Mouse (Mus musculus) layer of hippocampus, adult 9-11 months (tissue): Measurements from ENCODE around the gene Egr4.

ENCODE experiments used
- DNase-seq: peaks from one replicate; pipeline ENCODE4 v3.0.0; 2022

The Egr4 gene

DNA sequence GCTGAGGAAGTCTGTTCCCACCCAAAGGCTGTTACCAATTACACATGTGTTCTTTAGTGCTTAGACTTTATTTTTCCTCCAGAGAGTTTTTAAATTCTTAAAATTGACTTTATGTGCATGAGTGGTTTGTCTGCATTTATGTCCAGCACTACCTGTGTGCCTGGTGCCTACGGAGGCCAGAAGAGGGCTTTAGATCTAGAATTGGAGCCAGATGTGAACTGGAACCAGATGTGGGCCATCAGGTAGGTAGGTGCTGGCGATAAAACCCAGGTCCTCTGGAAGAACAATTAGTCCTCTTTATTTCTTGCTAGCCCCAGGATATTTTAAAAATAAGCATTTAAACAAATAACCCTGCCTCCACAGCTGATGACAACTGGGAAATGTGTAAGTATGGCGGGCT is 21.8 kb downstream of the Egr4 start:
- DNase-seq: no peak

DNA sequence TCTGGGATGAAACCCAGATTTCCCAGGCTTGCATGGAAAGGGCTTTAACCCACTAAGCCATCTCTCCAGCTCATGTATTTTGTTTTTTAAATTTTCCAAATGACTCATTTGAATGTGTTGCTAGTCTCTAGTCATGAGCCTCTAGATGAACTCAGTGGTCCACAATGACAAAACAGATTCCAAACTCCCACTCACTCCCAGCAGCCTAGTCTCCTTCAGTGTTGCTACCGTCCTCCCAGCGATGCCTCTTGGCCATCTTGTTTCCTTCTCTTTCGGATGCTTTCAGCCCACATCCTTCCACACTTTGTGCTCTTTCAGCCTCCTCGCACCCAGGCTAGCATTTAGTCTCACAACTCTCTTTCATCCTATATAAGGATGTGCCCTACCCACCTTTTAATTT is 23.1 kb downstream of the Egr4 start:
- DNase-seq: no peak

DNA sequence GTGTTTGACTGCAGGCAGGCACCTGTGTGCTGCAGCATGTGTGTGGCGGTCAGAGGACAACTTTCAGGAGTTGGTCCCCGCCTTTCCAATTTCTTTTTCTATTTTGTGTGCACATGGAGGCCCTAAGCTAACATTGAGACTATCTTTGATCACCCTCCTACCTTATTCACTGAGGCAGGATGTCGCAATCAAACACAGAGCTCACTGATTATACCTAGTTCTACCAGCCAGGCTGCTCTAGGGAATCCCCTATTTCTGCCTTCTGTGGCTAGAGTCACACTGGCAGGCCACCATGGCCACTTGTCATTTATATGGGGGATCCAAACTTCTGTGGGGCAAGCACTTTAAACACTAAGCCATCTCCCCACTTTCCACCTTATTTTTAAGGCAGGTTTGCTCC is 23.7 kb downstream of the Egr4 start:
- DNase-seq: no peak

DNA sequence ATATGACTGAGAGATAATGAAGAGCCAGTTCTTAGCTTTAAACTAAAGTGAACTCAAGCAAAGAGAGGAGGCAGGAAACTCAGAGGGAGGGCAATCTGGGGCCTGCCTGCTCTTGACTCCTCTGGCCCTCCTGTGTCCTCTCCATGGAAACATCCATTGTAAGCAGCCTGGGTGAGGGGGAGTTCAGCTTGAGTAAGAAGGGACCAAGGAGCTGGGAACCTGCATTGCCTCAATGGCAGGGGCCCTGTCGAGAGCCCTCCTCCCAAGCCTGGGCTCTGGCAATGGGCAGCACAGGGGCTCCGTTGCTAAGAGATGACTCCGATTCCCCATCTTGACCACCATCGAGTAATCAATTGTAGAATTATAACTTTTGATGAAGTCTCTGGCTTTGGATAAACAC is 24.9 kb downstream of the Egr4 start:
- DNase-seq: no peak

DNA sequence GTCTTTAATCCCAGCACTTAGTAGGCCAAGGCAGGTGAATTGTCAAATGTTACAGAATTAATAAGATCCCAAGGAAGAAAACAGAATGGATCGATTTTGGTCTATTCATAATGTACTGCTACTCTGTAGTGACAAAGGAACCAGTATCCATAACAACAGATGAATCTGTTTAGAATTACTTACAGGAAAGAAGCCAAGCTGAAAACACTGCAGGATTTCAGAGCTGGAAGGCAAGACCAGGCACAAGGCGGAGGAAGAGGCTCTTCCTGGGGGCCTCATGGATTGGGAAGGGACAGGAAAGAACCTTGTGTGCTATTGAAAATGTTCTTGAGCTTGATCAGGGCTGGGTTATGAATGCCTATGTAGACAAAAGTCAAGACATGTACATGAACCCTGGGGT is 27.7 kb downstream of the Egr4 start:
- no peak for DNase-seq

DNA sequence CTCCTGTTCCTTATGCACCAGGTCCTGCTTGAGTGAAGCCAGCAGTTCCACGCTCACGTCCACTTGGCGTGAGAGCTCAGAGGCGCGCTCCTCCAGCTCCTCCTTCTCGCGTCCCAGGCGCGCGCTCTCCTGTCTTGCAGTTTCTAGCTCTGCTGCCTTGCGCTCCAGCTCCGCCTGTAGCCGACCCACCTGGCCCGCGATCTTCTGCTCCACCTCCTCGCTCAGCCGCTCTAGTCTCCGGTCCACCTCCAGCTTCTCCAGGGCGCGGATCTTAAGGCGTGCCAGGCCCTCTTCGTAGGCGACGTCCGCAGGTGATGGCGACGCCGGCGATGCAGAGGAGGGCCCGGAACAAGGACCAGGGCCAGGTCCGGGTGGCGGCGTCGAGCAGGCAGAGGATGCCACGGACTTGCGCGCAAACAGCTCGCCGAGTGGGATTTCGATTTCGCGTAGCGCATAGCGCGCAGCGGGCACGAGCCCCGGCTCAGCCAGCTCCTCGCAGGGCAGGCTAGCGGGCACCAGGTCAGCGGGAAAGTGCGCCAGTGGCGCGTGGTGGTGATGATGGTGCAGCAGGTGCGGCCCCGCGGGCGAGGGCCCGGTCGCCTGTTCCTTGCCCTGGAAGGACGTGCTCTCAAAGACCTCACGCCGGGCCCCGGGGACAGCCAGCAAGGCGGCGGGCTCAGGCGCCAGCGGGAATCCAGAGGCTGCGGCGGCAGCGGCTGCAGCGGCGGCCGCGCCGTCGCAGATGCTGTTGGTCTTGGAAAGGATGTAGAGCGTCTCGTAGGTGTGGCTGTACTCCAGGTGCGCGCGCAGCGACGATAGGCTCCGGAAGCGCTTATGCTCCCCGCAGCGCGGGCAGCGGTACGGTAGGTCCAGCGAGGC is 29.3 kb downstream of the Egr4 start:
- DNase-seq: no peak

DNA sequence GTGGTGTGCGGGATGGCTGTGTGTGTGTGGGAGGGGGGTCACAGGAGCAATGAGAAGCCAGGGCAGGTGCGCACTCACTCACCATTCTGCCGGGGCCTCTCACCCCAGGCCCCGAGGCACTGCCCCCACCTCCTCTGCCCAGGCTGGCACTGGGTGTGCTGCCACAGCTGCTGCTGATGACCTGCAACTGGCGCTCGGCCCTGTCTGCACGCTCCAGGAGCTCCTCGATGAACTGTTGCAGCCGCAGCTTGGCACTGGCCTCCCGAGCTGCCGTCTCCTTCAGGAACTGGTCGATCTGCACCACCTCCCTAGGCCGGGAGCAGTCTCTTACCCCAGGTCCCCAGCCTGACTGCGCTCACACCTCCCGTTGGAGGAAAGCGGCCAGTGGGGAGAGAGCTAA is 32.7 kb downstream of the Egr4 start:
- no peak for DNase-seq

DNA sequence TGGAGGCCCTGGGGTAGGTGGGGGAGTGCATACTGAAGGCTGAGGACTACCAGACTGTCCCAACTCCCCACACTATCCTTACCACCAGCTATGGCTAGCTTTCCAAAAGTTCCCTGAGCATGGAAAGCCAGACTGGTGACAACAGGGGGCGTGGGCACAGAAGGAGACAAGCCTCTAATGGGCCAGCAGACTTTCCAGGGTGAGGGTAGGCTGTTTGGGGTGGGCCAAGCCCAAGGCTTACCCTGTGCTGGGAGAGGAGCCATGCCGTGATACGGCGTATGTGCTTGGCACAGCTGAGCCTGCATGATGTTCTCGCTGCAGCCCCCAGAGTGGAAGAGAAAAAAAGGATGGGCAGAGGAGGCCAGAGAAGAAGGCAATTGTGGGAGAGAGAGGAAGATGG is 33.4 kb downstream of the Egr4 start:
- DNase-seq: peak; percentile 69

DNA sequence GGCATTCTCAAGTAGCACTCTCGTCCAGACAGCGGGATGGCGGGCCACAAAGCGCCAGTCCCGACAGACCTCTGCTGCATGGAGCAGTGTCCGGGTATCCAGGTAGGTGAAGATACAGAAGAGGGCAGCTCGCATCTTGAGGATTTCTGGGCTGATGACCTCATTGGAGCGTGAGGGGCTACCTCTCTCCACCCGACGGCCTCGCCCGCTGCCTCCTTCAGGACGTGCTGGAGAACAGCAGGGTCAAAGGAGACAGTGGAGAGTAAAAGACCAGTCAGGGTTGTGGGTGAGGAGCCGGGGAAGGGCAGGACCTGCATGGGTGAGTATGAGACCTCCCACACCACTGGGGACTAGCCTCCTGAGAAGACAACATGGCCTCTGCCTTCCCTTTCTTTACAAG is 35.0 kb downstream of the Egr4 start:
- DNase-seq: no peak

DNA sequence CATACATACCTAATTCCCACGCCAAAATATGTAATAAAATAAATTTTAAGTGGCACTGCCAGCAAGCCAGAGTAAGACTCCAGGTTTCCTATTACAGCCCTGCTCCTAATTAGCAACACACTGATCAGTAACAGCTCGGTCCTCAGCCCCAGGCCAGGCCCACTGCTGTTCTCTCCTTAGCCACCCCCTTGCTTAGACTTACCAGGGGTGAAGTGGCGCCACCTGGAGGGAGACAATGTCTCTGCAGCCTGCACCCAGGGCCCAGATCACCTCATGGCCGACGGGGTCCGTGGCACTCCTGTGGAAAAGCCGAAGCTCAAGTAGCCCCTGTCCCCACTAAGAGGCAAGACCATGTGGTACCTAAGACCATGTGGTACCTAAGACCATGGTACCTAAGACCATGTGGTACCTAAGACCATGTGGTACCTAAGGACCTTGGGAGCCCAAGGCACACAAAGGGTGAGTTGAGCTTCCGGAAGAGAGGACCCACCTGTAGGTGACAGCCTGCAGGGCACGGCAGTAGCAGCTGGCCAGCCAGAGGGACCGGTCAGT is 35.9 kb downstream of the Egr4 start:
- no peak for DNase-seq

DNA sequence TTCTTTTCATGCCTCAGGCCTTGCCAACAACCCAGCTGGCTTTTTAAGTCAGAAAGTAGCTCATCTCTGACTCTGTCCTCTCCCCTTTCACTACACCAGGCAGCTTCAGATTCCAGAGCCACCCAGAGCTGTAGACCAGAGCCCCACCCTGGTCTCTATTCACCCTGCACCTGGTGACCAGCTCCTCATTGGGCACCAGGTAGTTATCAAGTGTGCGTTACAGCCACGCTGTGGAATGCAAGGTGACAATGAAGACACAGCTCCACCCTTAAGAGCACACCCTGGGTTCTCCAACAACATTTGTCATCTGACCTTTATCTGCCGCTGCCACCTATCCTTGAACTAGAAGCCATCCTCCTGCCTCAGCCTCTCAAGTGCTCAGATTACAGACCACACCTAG is 37.8 kb downstream of the Egr4 start:
- no peak for DNase-seq

DNA sequence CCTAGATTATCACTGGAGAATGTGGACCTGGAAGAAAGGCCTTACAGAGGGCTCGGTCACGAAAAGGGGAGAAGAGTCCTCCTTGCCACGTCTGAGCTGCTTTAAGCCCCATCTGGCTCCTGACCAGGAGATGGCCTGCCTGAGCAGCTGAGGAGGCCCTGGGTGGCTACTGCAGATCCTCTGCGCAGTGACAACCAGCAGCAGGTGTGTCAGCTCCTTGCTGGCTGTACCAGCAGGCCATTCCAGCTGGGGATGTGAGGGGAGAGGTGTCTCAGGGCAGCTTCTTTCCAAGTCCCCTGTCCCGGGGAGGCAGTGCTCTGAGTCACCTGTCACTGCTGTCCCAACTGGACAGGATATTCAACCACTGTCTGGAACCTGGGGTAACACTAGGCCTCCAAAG is 40.8 kb downstream of the Egr4 start:
- DNase-seq: no peak

DNA sequence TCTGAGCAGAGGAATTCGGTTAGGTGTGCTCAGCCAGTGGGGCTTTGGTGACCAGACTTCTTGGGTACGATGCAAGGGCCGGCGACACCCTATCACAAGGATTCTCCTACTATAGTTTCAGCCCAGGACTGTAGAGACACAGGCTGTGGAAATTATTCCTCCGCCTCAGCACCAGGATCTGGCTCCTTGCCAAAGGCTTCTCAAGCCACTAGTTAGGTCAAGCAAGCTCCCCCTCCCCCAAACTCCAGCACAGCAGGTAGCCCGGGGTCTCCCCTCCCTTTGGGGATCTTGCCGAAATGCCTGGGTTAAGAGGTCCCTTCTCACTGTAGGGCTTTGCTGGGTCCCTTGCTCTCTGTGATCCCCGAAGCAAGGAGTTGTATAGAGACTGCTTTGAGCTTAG is 41.4 kb downstream of the Egr4 start:
- no peak for DNase-seq

DNA sequence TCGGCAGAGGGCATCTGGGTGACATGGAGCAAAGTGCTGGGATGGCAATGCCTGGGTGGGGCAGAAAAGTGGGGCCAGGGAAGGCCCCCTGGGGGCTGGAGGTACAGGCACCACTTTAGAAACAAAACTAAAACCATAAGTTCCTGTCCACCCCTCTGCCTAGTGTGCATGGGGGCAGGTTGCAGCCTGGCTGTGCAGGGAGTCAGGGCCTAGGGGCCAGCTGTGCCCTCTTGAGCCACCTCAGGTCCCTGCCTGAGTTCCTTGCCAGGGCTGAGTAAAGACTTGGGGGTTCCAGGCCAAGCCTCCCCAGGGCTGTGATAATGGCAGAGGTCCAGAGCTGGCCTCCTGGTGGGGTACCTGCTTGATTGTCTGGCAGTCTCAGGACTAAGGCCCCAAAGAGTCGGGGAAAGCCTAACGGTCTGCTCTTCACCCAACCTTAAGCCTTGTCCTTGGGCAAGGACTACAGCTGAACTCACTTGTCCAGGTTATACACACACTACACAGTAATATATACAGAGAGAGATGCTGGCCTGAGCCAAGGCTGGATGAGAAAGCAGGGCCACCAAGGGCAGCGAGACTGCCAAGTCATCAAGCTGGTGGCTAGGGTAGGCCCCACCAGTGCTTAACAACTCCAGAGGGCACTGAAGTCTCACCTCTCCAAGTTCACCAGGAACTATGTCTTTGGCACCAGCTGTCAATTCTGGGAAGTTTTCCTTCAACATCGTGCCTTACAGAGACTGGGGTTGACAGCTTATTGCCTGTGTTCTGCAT is 43.5 kb downstream of the Egr4 start:
- DNase-seq: no peak

DNA sequence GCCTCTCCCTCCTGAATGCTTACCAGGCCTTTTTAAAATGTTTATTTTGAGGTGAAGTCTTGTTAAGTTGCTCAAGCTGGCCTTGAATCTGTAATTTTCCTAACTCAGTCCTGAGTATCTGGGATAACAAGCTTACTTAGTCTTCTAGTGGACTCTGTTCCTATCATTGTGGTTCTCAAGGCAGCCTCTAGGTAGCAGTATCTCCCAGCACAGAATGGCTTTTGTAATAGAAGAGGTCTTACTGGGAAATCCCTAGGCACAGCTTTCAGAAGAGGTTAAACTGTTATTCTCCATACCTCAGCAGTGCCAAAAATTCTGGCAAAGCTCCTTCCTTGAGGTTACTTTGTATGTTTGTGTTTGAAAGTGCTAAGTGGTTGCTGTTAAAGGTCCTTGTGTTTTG is 48.0 kb downstream of the Egr4 start:
- no peak for DNase-seq
